Mouse (Mus musculus) spleen, postnatal 14 days (tissue): ENCODE results near the gene Hist1h3f.
"Not testable (repeated sequence)": the region's sequence is repeated elsewhere in the genome, so short reads cannot be mapped to it uniquely, and the experiment has no call there.

ENCODE experiments used
- DNase-seq, 2 experiments: peaks; one replicate each; pipeline ENCODE4 v3.0.0; 2021 to 2022; ENCODE audit warnings: low spot score in 2 of 2

Gene Hist1h3f

DNA sequence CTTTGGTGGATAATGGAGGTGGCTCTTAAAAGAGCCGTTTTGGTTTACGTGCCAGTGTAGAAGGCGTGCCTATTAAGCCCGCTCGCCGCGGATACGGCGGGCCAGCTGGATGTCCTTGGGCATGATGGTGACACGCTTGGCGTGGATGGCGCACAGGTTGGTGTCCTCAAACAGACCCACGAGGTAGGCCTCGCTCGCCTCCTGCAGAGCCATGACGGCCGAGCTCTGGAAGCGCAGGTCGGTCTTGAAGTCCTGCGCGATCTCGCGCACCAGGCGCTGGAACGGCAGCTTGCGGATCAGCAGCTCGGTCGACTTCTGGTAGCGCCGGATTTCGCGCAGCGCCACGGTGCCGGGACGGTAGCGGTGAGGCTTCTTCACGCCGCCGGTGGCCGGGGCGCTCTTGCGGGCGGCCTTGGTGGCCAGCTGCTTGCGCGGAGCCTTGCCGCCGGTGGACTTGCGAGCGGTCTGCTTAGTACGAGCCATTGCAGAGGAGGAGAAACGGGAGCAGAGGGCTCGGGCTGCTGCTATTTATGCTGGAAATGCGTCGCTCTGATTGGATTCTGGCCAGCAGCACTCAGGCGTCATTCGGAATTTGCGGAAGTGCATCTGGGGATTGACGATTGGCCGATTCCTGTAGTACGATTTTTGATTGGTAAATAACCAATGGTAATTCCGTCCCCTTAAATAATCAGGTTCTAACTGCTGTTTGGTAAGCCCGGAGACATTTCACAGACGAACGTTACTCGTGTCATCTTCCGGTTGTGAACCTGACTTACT, 18.2 kb downstream of the Hist1h3f start, which contains the start of gene Hist1h3e:
Hist1h3e (minus strand) TSS at position 487 of the 777 bp plus-strand sequence.
- peak; percentile 91 to 93 for DNase-seq

DNA sequence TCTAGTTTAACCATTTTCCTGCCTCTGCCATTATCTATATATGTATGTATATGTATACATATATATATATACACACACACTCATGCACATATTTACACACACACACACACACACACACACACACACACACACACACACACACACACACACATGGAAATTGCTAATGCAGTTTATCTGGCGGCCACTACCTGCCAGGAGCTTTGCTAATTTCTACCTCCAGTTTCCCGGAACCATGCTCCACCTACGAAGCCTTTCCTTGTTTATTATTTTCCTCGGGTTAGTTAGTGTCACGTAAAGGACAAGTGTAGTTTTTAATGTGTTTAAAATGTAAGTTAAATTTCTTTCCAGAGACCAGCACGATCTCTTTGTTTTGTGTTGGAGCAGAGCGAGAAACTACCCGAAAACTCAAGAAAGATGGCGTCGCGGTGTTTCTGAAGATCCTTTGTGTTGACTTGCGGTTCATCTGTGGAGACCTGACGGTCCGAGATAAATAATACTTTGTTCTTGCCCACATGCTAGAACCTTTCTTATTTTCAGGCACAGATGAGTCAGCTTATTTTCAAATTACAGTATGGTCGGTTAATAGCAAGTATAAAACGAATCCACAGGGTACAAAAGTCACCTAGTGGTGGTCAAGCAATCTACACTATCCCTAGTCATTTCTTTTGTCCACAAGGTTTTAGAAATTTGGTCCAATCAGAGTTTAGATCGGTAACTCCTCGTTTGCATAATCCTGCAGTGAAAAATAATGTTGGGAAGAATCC, 19.0 kb downstream of the Hist1h3f start:
- no peak for DNase-seq

DNA sequence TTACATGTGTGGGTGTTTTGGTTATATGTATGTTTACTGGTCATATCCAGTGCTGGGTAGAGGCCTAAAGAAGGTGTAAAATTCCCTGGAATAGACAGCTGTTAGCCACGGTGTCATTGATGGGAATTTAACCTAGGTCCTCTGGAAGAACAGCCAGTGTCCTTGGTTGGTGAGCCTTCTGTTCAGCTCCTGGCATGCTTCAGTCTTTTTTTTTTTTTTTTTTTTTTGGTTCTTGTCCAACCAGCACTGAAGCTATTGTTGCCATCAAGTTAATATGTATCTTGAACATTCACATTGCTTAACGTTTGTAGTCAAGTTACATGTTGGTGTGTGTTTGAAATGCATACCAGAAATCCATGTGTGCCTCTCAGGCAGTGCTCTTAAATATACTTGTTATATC, 20.6 kb downstream of the Hist1h3f start:
- no peak for DNase-seq

DNA sequence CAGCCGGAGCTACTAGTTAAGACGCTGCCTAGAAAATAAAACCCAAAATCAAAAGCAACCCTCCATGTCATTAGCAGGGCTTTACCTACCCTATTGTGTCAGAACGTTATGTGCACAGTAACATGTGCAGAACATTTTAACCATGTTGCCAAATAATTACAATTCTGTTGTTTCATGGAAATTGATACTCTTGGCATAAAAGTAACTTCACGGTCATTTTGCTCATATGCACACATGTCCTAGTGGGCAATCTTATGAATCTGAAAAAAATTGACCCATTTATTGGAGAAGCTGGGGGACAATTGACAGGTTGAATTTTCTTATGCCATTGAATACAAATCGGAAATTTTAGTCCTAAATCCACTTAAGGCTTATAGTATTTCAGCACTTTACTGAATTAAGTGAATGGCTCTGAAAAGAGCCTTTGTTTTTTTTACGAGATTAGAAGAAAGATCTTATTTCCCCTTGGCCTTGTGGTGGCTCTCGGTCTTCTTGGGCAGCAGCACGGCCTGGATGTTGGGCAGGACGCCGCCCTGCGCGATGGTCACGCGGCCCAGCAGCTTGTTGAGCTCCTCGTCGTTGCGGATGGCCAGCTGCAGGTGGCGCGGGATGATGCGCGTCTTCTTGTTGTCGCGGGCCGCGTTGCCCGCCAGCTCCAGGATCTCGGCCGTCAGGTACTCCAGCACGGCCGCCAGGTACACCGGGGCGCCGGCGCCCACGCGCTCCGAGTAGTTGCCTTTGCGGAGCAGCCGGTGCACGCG, 26.6 kb downstream of the Hist1h3f start:
- not testable (repeated sequence) for DNase-seq

DNA sequence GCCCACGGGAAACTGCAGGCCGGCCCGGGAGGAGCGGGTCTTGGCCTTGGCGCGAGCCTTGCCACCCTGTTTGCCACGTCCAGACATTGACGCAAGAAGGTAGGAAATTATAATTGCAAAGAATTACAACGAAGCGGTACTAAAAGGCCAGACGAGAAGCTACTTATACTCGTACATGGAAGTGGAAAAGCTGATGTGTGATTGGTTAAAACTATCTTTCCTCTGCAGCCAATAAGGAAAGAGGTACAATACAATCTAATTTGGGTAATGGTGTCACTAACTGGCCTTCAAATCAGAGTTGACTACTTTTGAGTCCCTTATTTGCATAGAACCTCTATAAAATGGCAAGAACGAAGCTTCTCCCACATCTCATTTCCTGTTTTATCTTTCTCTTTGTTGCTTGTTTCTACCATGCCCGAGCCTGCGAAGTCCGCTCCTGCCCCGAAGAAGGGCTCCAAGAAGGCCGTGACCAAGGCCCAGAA, 27.2 kb downstream of the Hist1h3f start, which contains the start of the genes Hist1h2ae and Hist1h2bg:
Hist1h2ae (minus strand) TSS at position 199 of the 482 bp plus-strand sequence.
Hist1h2bg (plus strand) TSS at position 375 of the 482 bp plus-strand sequence.
- DNase-seq = peak; percentile 68 to 71

DNA sequence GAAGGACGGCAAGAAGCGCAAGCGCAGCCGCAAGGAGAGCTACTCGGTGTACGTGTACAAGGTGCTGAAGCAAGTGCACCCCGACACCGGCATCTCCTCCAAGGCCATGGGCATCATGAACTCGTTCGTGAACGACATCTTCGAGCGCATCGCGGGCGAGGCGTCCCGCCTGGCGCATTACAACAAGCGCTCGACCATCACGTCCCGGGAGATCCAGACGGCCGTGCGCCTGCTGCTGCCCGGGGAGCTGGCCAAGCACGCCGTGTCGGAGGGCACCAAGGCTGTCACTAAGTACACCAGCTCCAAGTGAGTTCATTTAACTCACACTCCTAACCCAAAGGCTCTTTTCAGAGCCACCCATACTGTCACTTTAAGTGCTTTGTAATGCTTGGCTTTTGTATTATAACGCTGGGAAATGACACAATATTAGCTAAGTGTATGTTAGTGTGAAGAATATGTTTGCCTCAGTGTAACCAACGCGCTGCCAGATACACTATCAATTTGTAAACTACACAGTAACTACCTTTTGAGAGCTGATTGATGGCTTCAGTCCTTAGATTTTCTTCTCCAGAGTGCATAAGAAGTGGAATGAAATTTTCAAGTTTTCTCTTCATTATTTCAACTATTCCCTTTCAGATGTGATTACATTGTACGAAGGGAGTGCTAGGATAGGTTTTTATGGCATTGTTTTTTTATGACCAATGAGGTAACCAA, 27.8 kb downstream of the Hist1h3f start:
- DNase-seq = not testable (repeated sequence)

DNA sequence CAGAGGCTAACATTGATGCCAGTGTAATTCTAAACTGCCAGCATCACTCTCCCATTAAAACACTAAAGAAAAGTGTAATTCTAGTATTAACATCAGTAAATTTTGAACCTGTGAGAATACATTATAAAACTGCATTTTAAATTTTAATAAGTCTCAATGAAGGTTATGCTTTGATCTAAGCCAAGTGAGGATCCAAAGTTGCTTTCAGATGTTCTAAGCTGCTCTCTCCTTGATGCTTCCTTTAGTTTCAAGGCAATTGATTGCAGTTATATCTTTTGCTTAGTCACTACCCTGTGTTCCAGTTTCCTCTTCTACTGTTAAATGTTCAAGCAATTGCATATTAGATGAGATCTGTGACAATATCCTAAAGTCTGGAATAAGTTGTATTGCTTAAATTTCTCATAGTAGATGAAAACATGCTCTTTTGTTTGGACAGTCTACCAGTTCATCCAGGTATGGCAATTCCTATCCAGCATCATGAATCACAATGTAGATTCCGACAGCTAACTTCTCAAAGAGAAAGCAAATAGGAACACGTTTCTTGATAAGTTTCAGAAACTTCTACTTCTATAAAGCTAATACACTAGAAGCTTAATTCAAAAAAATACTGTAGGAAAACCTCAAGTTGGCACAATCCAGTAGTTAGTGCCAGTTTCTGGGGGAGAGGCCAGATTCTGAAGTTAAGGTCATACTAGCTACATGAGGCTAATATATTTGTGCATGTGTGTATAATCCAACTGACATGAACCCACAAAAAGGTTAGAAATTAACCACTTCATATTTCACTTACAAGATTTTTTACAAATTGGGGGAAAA, 28.6 kb downstream of the Hist1h3f start:
- no peak for DNase-seq

DNA sequence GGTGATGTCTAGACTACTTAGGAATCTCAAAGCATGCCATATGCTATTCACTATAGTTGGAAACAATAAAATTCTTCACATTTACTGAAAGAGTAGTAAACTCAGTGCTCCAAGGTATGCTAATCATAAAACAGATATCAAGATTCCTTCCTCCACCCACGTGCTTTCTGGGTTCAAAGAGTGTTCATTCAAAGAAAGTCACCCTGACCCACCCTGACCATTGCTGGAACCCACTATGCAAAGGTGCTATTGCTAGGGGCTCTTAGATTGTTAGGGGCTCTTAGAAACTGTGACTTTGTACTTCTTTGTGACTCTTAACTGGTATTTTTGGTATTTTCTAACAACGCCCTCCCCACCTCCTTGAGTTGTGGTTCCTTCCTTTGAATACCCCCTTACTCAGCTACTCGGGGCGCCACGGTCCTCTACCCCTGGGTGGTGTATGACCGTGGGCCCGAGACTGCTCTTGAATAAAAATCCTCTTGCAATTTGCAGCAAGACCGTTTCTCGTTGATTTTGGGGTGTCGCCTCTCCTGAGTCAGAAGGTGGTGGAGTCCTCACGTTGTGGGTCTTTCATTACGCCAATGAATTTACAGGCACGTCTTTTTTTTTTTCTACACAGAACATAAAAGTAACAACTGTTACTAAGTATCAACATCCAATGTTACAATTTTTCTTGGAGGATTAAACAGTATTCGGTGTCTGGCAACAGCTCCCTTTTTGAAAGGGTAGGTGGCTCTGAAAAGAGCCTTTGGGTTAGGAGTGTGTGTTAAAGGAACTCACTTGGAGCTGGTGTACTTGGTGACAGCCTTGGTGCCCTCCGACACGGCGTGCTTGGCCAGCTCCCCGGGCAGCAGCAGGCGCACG, 29.4 kb downstream of the Hist1h3f start:
- DNase-seq = not testable (repeated sequence)

DNA sequence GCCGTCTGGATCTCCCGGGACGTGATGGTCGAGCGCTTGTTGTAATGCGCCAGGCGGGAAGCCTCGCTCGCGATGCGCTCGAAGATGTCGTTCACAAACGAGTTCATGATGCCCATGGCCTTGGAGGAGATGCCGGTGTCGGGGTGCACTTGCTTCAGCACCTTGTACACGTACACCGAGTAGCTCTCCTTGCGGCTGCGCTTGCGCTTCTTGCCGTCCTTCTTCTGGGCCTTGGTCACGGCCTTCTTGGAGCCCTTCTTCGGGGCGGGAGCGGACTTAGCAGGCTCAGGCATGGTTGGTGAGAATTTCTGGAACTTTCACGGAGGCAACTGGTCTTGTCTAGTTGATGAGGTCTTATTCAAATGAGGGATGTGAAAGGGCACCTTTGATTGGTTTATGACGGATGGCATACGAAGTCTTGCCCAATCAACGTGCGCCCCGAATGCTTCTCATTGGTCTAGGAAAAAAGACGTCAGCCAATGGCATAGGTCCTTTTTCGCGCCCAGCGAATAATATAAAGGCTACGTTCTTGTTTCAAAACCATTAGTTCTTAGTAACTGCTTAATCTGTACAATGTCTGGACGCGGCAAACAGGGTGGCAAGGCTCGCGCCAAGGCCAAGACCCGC, 30.2 kb downstream of the Hist1h3f start, which contains the start of the genes Hist1h2bf and Hist1h2ad:
Hist1h2bf (minus strand) TSS at position 299 of the 627 bp plus-strand sequence.
Hist1h2ad (plus strand) TSS at position 484 of the 627 bp plus-strand sequence.
- peak; percentile 78 to 85 for DNase-seq

DNA sequence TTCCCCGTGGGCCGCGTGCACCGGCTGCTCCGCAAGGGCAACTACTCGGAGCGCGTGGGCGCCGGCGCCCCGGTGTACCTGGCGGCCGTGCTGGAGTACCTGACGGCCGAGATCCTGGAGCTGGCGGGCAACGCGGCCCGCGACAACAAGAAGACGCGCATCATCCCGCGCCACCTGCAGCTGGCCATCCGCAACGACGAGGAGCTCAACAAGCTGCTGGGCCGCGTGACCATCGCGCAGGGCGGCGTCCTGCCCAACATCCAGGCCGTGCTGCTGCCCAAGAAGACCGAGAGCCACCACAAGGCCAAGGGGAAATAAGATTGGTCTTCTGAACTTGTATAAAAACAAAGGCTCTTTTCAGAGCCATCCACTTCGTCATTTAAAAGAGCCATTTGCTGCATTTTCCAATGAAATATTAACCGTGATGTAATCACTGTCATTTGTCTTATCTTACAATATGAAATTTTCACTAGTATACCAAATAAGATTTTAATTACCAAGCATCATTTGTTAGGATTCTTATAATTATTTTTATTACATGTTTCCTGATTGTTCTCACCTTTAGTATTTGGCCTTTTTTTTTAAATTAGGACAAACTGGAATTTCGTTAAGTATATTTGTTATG, 30.8 kb downstream of the Hist1h3f start:
- not testable (repeated sequence) for DNase-seq

DNA sequence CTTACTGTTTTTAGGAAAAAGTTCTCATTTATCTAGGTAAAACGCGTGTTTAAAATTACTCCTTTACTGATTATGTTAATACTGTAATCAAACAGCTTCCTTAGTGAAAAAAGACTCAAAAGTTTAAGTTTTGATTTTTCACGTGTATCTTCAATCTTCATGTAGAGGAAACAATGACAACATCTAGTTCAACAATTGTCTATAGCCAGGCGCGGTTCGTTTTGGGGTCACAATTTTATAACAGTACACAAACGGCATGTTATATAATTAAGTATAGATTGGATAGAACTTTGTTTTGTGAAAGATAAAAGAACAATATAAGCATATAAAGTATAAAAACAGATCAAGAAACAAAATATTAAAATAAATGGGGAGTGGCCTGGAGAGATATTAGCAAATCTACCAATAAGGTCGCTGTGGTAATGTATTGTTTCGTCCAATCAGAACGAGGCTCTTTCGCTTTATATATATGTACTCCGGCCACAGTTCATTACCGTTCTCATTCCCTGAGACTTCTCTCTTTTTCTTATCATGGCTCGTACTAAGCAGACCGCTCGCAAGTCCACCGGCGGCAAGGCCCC, 31.5 kb downstream of the Hist1h3f start, which contains the start of gene Hist1h3d:
Hist1h3d (plus strand) TSS at position 493 of the 581 bp plus-strand sequence.
- DNase-seq = peak in 1 of 2 experiments; percentile 58

DNA sequence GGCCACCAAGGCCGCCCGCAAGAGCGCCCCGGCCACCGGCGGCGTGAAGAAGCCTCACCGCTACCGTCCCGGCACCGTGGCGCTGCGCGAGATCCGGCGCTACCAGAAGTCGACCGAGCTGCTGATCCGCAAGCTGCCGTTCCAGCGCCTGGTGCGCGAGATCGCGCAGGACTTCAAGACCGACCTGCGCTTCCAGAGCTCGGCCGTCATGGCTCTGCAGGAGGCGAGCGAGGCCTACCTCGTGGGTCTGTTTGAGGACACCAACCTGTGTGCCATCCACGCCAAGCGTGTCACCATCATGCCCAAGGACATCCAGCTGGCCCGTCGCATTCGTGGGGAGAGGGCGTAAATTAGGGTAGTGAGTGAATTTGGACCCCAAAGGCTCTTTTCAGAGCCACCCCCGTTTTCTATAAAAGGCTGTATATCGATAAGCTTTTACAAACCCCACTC, 32.0 kb downstream of the Hist1h3f start:
- DNase-seq = not testable (repeated sequence)

DNA sequence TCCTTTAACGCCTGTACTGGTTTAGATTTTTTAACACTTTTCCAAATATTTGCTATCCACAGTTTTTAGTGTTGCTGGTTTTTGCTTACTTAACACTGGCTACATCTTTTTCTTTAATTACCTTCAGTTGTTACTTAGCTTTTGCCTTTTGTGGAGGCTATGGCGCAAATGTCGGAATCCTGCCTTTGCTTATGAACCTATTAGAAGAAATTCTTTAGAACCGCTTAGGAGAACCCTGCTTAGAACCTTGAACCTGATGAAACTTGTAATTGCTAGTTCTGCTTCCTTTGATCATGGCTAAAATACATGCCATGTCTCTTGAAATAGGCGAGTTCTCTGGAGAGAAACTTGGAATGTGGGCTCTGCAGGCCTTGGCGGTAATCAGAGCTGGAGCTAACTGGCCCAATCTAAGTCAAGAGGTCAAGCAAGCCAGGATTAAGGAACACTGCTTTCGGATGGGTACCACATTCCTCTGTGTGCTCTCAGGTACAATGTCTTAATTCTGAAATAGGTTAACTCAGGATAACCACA, 32.6 kb downstream of the Hist1h3f start:
- no peak for DNase-seq

DNA sequence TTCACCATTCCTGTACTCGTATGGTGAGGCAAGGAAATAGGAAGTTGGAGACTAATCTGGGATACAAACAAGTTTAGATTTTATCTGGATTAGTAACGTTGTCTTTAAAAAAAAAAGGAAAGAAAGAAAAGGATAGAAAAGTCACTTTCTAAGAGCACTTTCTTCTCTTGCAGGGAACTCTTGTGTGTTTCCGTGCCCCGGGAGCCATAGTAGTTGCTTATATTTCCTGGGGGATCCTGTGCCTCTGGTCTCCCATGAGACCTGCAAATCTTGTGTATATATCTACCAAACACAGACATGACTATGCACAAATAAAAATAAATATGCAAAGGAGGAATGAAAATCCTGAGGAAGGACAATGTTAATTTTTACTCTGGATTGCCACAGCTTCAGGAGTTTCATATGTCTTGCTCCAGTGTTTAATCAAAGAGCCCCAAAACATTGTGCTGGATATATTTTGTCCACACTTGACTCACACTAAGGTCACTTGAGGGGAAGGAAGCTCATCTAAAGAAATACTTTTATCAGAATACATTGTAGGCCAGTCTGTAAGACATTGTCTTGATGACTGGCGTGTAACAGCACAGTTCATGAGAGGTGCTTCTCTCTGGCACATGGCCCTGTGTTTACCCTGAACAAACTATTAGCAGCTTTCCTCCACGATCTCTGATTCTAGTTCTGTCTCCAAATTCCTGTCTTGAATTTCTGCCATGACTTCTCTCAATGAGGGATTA, 33.2 kb downstream of the Hist1h3f start:
- no peak for DNase-seq

DNA sequence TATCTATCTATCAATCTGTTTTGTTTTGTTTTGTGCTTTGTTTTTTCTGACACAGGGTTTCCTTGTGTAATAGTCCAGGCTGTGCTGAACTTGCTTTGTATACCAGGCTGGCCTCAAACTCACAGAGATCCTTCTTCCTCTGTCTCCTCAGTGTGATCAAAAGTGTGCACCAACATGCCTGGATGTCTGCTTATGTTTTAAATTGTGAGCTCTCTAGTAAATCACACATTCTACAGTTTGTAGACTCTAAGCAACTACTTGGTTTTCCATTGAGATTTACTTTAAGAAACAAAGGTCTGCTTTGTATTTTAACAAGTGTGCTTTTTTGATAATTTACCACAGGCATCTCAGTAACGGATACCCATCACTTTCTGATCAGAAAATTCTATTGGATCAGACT, 34.0 kb downstream of the Hist1h3f start:
- no peak for DNase-seq

DNA sequence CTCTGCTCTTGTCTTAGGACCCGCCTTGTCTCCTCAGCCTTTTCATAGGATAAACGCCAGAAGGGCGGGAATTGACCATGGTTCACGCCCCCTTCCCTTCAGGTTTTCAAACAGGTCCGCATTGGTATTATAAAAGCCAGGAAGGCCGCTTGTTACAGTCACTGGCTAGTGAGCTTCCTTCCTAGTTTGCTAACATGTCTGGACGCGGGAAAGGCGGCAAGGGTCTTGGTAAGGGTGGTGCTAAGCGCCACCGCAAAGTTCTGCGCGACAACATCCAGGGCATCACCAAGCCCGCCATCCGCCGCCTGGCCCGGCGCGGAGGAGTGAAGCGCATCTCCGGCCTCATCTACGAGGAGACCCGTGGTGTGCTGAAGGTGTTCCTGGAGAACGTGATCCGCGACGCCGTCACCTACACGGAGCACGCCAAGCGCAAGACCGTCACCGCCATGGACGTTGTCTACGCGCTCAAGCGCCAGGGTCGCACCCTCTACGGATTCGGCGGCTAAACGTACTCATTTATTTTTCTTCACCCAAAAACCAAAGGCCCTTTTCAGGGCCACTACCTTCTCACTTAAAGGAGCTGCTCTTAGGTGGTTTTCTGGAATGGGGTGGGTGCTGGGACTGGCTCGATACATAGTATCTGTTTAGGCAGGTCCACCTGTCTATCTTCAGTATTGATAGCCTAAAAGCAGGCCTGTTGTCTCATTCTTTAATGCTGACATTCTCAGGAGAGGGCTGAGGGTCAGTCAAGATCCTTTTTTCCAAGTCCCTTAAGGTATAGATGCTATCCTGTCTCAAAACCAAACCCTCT, 37.8 kb downstream of the Hist1h3f start, which contains the start of gene Hist1h4d:
Hist1h4d (plus strand) TSS at position 191 of the 811 bp plus-strand sequence.
- DNase-seq = peak; percentile 89 to 96
